Mouse (Mus musculus): ENCODE data around the gene Gpr6. TPM values are rescaled to one million over a fixed set of nuclear protein-coding genes. Genes with fewer than 3 reads are reported as not detected.

Gpr6 gene
- polyA plus RNA-seq, 1 experiment from 2014 or later, result not detected

- Histone ChIP-seq H3K4me3 (no peak overlapping the region), H3K36me3 (no peaks in the 10 kb centered on the region), H3K9ac (0 out of 2 replicates have a peak overlapping the region, but pooled peaks have one; percentile 13), H3K4me2 (no peak overlapping the region), H3K27ac (no peak overlapping the region), H3K27me3 (replicated peaks) (no peaks in the 10 kb centered on the region; the same call in 1 of the 2 replicates), H3K9me3 (replicated peaks) (no peaks in the 10 kb centered on the region), H3K4me1 (no peaks in the 10 kb centered on the region)
- ATAC-seq, result peak; percentile 71
Measured at GRCm38 (mm10) chr10:41040530-41041085, 31.5 kb downstream of the Gpr6 start.

DNA sequence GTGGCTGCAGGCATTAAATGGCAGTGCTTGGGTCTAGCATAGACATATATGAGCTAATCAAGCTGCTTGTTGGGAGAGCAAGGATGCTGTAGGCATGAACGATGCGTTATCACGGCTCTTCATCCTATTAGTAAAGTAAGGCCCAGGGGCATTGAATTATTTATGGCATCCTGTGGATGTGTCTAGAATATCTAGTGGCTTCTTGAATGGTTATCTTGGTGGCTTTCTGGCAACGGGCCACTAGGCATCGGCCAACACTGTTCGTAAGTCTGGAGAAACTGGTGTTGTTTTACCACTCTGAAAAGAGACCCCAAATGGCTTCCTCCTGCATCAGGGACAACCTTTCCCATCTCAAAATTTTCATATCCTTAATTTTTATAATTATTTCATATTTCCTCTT lies 33.6 kb downstream of the Gpr6 start:
- Histone ChIP-seq H3K36me3 (no peaks in the 10 kb centered on the region), H3K27ac (no peak overlapping the region), H3K9me3 (replicated peaks) (no peaks in the 10 kb centered on the region), H3K4me2 (no peak overlapping the region), H3K4me1 (no peaks in the 10 kb centered on the region), H3K27me3 (replicated peaks) (no peaks in the 10 kb centered on the region; the same call in 1 of the 2 replicates), H3K9ac (no peak overlapping the region), H3K4me3 (no peak overlapping the region)
- 90% methylated on average over 6 of the region's 6 CpGs for WGBS (ENCODE audit: insufficient replicate concordance)
- ATAC-seq, result no peak

DNA sequence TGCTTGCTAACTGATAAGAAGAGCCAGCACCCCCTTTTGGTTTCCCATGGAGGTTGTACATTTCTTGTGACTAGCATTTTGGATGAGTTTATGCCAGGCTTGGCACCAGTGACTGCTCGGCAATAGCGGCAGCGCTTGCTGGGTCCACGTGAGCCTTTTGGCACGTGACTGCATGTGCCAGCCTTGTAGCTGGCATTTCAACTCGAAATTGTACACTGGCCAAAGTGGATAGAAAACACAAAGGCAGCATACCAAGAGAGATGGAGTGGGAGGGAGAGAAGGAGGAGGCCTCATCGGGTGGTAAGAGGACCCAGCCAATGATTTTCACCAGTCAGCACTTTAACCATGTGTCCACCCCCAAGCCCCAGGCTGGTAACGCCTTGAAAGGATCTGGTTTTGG lies 34.4 kb downstream of the Gpr6 start:
- Histone ChIP-seq H3K9ac (no peak overlapping the region), H3K4me3 (no peak overlapping the region), H3K9me3 (replicated peaks) (no peaks in the 10 kb centered on the region), H3K27me3 (replicated peaks) (no peaks in the 10 kb centered on the region; the same call in 1 of the 2 replicates), H3K4me2 (no peak overlapping the region), H3K27ac (no peak overlapping the region), H3K36me3 (no peaks in the 10 kb centered on the region), H3K4me1 (no peaks in the 10 kb centered on the region)
- 64% methylated on average over 8 of the region's 8 CpGs for WGBS (ENCODE audit: insufficient replicate concordance)
- ATAC-seq, result no peak

DNA sequence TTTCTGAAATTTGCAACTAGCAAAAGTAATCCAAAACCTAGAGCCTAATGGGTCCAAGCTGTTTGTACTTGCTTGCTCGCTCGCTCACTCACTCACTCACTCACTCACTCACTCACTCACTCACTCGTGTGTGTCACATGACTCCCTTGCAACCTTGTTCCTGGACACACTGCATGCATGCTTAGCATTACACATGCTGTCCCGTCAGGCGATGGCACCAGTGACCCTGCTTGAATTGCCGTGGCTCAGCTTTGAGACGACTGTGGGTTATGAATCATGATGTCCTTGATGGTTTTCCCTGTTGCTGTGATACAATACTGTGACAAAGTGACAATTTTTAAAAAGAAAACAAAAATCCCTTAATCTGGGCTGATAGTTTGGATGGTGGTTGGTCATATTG lies 39.3 kb downstream of the Gpr6 start:
- Histone ChIP-seq H3K4me3 (no peak overlapping the region), H3K36me3 (no peaks in the 10 kb centered on the region), H3K4me2 (no peak overlapping the region), H3K9ac (no peak overlapping the region), H3K4me1 (no peaks in the 10 kb centered on the region), H3K27ac (no peak overlapping the region), H3K9me3 (replicated peaks) (no peaks in the 10 kb centered on the region), H3K27me3 (replicated peaks) (no peaks in the 10 kb centered on the region)
- 74% methylated on average over 7 of the region's 7 CpGs for WGBS (ENCODE audit: insufficient replicate concordance)
- ATAC-seq, result no peak

- no peak overlapping the region; the same call in 1 of the 2 replicates for H3K9ac ChIP-seq
- peak; percentile 88 for ATAC-seq
Measured at GRCm38 (mm10) chr10:41024860-41025259, 47.2 kb downstream of the Gpr6 start.

DNA sequence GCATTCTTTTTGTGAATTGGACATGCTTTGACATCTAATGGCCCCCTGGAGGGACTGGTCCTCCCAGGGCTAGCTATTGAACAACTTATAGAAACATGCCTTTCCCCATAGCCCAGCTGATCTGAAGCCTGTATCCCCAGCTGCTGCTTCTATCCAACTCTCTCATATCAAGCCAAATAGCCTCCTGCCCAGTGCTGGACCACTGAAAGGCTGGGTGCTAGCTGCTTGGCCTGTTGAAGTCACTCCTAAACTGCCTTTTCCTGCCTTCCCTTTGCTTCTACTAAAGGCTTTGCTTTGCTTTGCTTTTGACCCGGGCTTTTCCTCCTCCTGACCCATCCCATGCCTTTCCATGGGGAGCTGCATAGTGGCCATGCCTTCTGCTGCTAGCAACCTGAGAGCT lies 47.7 kb downstream of the Gpr6 start:
- Histone ChIP-seq H3K4me1 (peaks cover 19% of the 10 kb centered on the region), H3K27me3 (replicated peaks) (0 out of 2 replicates have a peak, but pooled peaks cover under 1% of the 10 kb centered on the region), H3K4me2 (no peak overlapping the region), H3K9me3 (replicated peaks) (no peaks in the 10 kb centered on the region), H3K9ac (no peak overlapping the region; the same call in 1 of the 2 replicates), H3K4me3 (no peak overlapping the region), H3K36me3 (no peaks in the 10 kb centered on the region), H3K27ac (peak overlapping the region; percentile 42)
- no peak for ATAC-seq
- 32% methylated on average over 1 of the region's 1 CpGs for WGBS (ENCODE audit: insufficient replicate concordance)

More at GRCm38 (mm10) chr10:41024860-41025259, 47.2 kb downstream of the Gpr6 start:
- no peak overlapping the region for H3K4me3 ChIP-seq
- WGBS (ENCODE audit: insufficient replicate concordance), result 12% methylated on average over 1 of the region's 1 CpGs
- no peaks in the 10 kb centered on the region for H3K27me3 ChIP-seq (replicated peaks)
- H3K4me1 ChIP-seq, result peaks cover 19% of the 10 kb centered on the region
- H3K27ac ChIP-seq, result peak overlapping the region; percentile 42
- no peaks in the 10 kb centered on the region for H3K36me3 ChIP-seq
- no peaks in the 10 kb centered on the region for H3K9me3 ChIP-seq (replicated peaks)
- H3K4me2 ChIP-seq, result no peak overlapping the region

DNA sequence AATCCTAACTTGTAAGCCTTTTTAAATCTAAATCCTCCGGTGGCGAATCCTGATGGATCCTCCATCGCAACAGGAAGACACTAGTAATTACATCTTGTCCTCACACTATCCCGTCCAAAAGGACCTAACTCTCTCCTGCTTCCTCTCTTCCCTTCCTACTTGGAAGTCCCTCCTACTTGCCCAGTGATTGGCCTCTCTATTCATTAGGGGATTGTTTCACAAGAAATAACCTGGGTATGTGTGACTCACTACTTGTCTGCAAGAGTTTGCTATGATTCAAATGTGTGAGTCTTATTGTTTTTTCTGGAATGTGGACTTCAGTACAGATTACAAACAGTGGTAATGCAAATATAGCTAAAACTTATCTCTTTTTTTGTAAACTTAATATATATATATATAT lies 49.9 kb downstream of the Gpr6 start:
- 83% methylated on average over 4 of the region's 4 CpGs for WGBS (ENCODE audit: insufficient replicate concordance)
- Histone ChIP-seq H3K4me3 (no peak overlapping the region), H3K27me3 (replicated peaks) (0 out of 2 replicates have a peak, but pooled peaks cover 6% of the 10 kb centered on the region), H3K36me3 (no peaks in the 10 kb centered on the region), H3K9me3 (replicated peaks) (no peaks in the 10 kb centered on the region), H3K4me2 (no peak overlapping the region), H3K9ac (no peak overlapping the region), H3K4me1 (peaks cover 19% of the 10 kb centered on the region), H3K27ac (no peak overlapping the region)
- ATAC-seq, result no peak

Other genes with a start within 250 kb of the Gpr6 start
- 19.5 and 20.1 TPM in 2 replicates for gene Cdc40, start 189.0 kb downstream of the Gpr6 start, polyA plus RNA-seq (2016; fragmentation: Nextera tagmentation; extraction: Ambion mirVana)
- gene Wasf1, start 188.8 kb downstream of the Gpr6 start, polyA plus RNA-seq (2016; fragmentation: Nextera tagmentation; extraction: Ambion mirVana), result 3.2 and 3.3 TPM in 2 replicates
- 12.9 and 13.2 TPM in 2 replicates for gene Fig4, start 231.0 kb upstream of the Gpr6 start, polyA plus RNA-seq (2016; fragmentation: Nextera tagmentation; extraction: Ambion mirVana)
- gene Ak9, start 231.7 kb upstream of the Gpr6 start, polyA plus RNA-seq (2016; fragmentation: Nextera tagmentation; extraction: Ambion mirVana), result not detected in 2 replicates

All from liver, embryonic 12.5 days (tissue).